Mouse (Mus musculus): ENCODE measurements at regions not wholly inside any gene's neighbourhood (a gene's known extent, or its start where the extent isn't known, plus 50 kb on each side); places are given as distances from the start of the nearest gene placed in this dataset.

DNA sequence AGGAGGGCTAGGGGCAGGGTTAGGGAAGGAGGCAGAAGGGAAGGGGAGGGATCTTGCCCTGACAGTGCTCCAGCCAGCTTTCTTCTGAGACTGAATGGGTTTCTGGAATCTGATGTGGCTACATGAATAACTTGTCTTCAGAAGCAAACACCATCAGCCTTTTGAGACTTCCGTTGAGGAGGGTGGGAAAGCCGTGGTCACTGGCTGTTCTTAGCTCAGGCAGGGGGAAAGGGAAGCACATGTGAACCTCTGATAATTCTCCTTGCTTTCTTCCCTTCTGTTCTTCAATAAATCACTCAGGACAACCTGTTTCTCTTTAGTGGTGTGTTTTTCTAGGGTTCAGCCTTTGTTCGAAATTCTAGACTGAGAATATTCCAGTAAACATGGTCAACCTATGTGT, 148.9 kb downstream of the Bcl11a start:
- DNase-seq (ENCODE audit: low spot score in 2 of 2): no peak

DNA sequence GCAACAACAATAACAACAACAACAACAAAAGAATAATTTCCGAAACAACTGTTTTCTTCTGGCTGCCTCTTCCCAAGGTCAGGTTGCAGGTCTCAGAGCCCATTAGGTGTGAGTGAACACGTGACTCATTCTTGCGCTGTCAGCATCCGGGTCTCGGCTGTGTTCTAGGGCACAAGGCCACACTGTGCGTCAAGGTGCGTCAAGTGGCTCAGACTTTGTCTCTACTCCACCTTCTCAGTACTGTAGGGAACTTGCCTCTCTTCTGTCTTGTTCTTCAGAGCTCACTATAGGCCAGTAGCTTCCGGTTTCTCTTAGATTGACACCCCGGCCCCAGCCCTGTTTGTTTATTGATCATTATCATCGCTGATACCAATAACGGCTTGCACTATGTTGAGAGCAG, 155.5 kb downstream of the Bcl11a start:
- no peak for DNase-seq (ENCODE audit: low spot score in 2 of 2)

- no peak for DNase-seq (ENCODE audit: low spot score in 2 of 2)
Observed at GRCm38 (mm10) chr11:24233821-24234220, 156.0 kb downstream of the Bcl11a start.

- no peak for DNase-seq (ENCODE audit: low spot score in 2 of 2)
Observed at GRCm38 (mm10) chr11:24234422-24234821, 156.6 kb downstream of the Bcl11a start.

GRCm38 (mm10) chr11:24235326-24235725, 157.5 kb downstream of the Bcl11a start:
- no peak for DNase-seq (ENCODE audit: low spot score in 2 of 2)

DNA sequence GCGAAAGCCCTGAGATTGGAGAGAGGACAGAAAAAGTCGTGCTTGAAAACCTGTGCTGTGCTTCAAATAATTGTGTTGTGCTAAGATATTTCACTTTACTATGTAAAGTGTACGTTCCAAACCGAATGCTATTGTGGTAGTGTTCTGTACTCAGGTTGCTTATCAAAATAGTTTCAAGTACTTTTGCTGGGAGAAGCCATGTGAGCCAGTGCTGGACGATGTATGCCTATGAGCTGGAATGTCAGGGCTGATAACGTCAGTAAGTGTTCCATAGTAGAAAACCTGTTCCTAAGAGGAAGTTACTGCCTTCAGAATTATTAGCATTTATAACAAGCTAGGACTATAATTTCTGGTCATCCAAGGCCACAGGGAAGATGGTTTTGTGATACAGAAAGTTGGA, 161.8 kb downstream of the Bcl11a start:
- DNase-seq (ENCODE audit: low spot score in 2 of 2): no peak

DNA sequence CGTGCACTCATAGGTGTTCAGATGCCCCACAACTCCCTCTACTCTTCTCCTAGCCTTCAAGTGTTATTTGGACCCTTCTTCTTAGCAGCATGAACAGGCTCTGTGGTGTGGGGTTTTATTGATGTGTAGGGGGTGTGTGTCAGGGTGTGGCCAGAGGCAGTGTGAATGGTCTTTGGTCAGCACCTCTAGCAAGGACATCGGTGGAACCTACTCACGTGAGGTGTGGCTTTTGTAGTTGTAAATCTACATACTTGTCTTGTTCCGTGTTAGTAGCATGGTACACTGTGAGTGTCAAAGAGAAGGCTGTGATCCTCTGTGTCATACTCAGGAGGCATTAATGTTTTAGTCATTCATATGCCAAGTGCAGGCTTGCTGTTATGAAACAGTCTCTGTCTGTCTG, 164.2 kb downstream of the Bcl11a start:
- DNase-seq (ENCODE audit: low spot score in 2 of 2): no peak

GRCm38 (mm10) chr11:24242888-24243287, 165.0 kb downstream of the Bcl11a start:
- DNase-seq (ENCODE audit: low spot score in 2 of 2): no peak

- DNase-seq (ENCODE audit: low spot score in 2 of 2): no peak
Observed at GRCm38 (mm10) chr11:24245390-24245789, 167.5 kb downstream of the Bcl11a start.

DNA sequence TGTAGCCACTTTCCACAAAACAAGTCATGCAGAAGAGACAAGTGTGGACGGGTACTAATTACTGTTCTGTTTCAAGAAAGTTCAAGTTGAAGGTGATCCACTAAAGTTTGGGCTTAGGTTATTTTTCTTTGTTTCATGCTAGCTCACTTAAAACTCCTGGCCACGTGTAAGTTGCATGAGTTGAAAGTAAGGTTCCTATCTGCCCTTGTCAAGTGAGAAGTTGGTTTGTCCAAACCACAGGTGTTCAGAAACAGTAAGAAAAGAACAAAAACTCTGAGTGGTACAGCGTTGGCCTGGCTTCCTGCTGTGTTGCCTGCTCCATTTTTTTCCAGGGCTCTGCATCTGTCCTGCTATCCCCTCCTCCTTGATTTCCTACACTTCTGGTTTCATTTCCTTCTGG, 168.5 kb downstream of the Bcl11a start:
- no peak for DNase-seq (ENCODE audit: low spot score in 2 of 2)

DNA sequence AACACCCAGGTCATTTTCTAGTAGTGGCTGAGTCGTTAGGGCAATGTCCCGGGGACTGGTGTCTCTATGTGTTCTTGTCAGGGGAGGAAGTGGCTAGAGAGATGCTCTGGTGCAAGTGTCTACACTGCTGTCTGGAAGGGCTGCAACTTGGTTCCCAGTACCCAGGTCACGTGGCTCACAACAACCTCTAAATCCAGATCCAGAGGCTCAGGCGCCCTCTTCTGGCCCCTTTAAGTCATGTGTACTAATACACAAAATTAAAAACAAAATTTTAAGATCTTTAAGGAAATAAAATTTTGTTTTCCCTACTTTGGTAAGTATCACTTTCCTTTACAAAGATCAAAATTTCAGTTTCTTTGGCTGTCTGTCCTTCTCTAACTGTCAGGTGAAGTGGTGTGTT, 169.4 kb downstream of the Bcl11a start:
- DNase-seq (ENCODE audit: low spot score in 2 of 2): no peak

- no peak for DNase-seq (ENCODE audit: low spot score in 2 of 2)
Observed at GRCm38 (mm10) chr11:24251516-24251915, 173.7 kb downstream of the Bcl11a start.

- DNase-seq (ENCODE audit: low spot score in 2 of 2): no peak
Observed at GRCm38 (mm10) chr11:24255201-24256060, 177.6 kb downstream of the Bcl11a start.

DNA sequence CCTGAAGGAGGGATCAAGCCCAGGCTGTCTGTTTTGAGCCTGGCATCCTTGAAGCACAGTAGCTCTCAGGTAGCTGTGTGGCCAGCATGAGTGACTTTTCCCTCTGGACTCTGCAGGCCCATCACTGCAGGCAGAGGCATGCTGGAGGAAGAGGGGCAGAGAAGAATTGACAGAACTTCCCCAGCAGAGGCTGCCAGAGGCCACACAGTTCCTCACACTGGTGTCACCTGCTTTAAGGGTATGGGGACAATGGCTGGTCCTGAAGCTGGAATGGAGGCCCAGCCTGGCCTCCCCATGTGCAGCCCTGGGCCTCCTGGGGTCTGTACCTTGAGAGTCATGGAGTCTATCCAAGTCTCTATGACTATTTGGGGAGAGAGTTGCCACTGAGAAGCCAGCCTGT, 179.9 kb downstream of the Bcl11a start:
- no peak for DNase-seq (ENCODE audit: low spot score in 2 of 2)

DNA sequence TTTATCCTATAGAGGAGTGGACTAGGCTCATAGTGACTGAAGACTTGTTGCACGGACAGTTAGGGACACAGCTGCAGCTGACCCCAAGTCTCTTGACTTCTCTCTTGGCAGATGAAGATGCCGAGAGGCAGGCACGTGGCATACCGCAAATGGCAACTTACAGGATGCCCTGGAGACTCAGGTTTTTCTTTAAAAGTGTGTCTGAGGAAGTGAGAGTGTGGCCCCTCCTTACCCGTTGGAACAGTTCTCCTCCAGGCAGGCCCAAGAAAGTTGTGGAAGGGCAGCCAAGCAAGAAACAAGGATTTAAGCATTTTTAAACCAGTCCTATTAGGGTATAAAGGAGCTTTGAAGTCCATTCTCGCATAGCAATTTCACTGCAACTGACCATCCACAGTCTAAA, 180.5 kb downstream of the Bcl11a start:
- no peak for DNase-seq (ENCODE audit: low spot score in 2 of 2)

DNA sequence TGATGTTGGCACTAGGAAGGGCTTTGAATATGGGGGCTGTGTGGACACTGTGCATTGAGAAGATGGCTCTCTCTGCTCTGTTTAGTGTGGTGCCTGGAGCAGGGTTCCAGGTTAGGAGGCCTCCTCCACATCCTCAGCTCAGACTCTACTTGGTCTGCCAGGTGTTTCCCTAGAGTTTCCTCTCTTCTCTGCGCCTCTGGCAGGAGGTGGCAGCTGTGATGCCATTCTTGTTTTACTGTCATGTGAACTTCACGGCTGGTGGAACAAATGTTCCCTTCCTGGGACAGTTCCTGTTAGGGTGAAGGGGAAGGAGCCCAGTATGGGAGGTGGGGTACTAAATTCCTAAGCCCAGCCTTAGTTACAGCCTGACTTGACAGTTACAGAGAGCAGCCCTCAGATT, 181.8 kb downstream of the Bcl11a start:
- no peak for DNase-seq (ENCODE audit: low spot score in 2 of 2)

DNA sequence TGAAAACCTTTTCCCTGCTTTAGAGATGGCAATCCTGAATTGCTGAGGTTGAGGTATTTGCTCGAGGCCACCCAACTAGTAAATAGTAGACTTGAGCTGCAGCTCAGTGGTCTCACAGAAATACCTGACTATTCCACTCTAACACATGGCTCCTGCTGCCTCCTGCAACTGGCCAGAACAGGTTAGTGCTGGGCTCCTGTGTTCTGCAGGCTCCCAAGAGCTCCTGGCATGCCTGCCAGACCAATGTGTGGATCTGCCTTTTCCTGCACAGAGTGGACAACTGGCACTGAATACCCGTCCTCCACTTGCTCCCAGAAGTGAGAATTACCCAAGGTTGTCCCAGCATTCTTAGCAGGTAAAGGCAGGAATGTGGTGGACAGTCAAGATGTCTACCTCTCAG, 191.2 kb downstream of the Bcl11a start:
- no peak for DNase-seq (ENCODE audit: low spot score in 2 of 2)

GRCm38 (mm10) chr11:24281628-24282027, 203.8 kb downstream of the Bcl11a start:
- no peak for DNase-seq (ENCODE audit: low spot score in 2 of 2)

DNA sequence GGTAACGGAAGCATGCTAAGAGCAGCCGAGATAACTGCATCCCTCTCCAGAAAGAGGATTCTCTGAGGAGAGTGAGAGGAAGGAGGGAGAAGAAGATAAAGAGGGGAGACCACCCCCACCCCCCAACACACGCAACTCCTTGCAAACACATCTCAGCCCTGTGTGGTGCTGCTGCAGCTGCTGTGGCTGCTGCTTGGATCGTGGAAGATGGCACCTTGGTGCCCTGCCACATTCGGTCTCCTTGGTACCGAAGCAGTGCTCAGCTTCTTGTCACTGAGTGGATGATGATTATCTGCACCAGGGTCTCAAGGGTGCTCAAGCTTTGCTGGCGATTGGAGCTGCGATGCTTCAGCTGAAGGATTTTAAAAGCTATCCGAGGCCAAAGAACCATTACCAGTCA, 204.7 kb downstream of the Bcl11a start:
- no peak for DNase-seq (ENCODE audit: low spot score in 2 of 2)

DNA sequence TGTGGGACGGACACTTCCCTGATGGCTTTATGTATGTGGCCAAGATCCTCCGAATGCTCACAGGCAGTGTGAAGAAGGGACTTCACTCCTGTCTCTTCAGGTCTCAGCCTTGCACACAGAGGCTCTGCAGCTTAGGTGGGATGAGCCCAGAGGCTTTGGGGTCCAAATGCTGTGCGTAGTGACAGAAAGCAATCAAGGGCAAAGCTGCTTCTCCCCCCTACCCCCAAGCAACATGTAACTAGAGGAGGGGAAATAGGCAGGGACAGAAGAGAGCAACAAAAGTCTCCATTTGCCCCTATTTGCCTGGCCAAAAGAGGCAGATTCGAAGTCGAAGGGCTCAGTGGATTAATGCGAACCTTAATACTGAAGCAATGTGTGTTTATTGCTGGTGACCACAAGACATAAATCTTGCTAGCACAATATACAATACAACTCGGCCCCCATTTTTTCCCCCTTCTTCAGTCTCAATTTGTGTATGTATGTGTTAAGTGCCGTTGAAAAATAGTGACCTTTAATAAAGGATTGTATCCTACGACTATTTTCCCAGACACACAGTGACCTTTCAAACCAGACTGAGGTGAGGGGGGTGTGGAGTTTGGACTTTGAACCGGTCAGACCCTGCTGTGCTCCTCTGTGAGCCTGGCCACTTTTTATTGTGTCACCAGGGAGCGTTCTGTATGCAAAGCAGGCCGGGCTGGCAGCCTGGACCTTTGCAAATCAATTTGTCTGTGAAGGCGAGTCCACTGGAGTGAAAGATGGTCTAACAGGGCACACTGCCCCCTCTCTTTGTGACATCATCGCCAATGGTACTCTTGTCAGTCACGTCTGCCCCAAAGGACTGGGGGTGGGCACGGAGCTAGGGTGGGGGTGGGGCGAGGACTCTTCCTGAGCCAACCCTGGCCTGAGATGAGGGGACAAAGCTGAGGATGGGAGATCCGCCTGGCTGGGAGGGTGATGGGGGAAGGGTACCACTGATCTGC, 208.6 kb downstream of the Bcl11a start:
- no peak for DNase-seq (ENCODE audit: low spot score in 2 of 2)

- no peak for DNase-seq (ENCODE audit: low spot score in 2 of 2)
Observed at GRCm38 (mm10) chr11:24293209-24293608, 215.4 kb downstream of the Bcl11a start.

DNA sequence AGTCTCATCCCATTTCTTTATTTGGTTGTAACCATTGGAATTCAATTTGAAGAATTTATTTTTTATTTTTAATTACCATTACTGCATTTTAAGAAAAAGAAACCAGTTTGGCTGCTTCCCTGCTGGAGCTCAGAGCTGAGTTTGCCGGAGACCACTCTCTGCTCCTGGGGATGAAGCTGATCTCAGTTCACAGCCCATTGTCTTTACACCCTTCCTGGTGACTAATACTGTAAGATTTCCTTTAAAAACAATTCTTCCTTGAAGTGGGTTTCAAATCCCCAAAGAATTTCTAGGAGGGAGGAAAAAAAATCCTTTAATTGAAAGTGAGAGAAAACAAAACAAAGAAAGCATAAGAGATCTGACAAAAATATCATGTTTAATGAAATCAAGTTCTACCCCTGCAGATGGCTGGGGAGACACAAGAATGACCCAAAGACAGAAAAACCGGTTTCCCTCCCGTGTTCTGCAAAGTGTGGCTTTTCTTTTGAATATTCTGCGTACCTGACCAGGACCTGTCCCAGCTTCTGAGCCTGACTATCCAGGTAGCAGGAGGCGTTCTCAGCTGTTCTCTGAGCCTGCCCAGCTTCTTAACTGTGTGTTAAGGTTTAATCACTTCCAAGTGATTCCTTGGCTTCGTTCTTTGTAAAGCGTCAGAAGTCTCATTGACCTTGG, 216.1 kb downstream of the Bcl11a start:
- no peak for DNase-seq (ENCODE audit: low spot score in 2 of 2)

Data from frontal cortex, postnatal 25 days (tissue).